Mouse (Mus musculus) cerebellum, postnatal 25 days (tissue): ENCODE results near the gene Pycr1.
"Not testable (repeated sequence)": the region's sequence is repeated elsewhere in the genome, so short reads cannot be mapped to it uniquely, and the experiment has no call there.

Experiments
- DNase-seq, 2 experiments: peaks; one replicate each; pipeline ENCODE4 v3.0.0; 2021; ENCODE audit warnings: mixed read lengths in 2 of 2

Pycr1 gene

DNA sequence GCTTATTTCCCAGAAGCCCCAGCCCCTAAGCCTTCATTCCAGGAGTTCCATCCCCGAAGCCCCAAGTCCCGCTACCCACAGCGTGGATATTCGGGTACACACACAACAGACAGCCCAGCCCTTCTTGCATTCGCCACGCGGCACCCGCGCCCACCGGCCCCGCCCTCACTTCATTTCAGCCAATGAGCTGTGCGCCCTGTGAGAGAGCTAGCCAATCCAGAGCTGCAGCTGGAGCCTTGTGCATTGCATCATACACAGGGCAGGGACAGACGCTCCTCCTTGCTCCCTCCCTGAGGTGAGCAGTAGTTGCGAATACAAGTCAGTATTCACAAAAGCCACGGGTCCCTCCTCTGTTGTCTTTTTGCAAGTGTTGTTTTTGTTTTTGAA lies at the start of gene Pycr1:
Pycr1 (minus strand) TSS at position 169 of the 387 bp plus-strand sequence.
- peak; percentile 94 to 96 for DNase-seq

DNA sequence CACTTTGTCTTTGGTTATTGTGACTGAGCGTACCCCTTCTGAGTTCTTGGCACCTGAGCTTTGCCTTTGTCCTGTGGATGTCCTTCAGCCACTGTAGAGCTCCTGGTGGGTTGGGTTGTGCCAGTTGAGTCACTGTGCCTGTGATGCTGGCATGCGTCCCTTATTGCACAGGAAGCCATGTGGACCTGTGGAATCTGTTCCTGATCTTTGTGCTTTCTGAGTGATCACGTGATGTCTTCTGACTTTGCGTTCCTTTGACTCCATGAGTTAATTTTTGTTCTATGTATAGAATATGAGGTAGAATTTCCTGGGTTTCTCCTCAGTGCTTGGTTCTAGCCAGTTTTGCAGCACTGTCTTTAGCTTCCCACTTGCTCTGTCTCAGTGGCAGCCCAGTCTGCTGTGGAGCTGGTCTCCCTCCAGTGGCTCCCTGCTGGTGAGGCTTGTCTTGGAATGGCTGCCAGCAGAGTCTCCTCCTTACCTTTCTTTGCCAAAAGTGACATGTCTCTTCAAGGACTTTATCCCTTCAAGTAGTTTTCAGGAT lies 49.0 kb upstream of the Pycr1 start:
- DNase-seq, result peak in 1 of 2 experiments; percentile 31

DNA sequence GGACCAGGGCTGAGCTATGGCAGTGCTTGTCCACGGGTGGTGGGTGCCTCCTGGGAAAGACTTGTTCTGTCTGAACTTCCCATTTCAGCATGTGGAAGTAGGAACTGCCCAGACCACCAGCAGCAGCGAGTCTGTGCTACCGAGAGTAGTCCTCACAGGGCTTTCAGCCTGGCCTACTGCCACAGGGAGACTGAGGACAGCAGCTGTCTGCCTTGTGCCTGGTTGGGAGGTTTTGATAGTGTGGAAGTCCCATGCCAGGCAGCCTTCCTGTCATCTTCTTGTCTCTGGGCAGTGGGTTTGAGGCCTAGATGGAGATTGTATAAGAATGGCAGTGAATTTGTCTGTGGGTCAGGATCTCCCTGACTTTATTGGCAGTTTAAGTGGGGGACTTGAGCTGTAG lies 45.8 kb upstream of the Pycr1 start:
- DNase-seq, result no peak

DNA sequence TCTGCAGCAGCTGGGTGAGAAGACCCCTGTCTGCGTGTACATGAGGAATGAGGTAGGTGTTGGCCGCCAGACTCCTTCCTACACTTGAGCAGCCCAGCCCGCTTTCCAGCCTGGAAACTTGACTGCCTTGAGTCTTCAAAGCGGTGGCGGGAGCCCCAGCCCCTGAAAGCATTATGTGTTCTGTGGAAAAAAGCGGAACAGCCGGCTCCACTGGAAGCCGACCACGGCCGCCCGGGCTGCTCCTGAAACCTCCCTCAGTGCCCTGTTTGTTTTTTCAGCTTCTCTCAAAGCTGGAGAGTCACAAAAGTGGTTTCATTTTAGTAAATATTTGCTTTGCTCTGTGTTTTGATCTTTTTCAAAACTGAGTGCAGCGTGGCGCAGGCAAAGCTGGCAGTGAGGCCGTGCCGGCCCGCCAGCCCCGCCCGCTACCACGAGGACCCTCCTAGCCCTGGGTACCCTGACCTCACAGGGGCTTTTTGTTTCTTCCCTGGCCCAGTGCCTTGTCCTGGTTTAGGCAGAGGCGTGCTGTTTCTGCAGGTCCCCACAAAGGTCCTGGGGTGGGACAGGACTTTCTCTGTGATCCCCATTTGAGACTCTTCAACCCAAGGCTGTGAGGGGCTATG lies 43.2 kb upstream of the Pycr1 start:
- no peak for DNase-seq

DNA sequence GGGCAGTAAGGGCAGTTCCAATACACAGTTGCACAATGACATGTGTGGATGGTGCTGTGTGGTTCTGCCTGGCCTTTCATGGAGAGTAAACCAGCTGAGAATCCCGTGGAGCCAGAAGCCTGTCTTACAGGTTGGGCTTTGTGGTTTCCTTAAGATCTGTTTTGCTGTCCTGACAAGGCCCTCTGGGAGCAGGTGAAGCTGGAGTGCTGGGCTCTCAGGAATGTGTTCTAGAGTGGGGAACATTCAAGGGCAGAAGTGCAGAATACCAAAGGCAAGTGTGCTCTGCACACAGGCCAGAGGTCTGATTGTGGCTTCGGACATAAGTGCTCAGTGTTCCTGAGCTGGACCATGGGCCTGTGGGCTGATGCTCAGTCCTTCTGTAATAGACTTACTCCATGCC lies 41.1 kb upstream of the Pycr1 start:
- no peak for DNase-seq

DNA sequence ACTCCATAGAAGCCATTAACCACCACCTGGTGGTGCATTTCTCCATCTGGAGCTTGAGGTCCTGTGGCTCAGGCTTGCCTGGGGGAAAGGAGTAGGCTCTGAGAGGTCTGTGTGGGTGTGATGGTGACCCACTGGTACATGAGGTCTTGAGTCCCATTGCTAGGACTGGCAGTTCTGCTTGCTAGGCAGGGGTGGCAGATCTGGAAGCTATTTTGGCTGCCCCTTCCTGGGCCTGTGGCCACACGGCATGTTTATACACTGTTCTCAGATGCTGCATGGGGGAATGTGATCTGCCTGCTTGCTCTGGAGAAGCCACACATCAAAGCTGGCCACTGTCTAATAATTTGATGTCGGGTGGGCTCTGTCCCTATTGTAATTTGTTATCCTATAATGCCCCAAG lies 40.5 kb upstream of the Pycr1 start:
- DNase-seq, result no peak

DNA sequence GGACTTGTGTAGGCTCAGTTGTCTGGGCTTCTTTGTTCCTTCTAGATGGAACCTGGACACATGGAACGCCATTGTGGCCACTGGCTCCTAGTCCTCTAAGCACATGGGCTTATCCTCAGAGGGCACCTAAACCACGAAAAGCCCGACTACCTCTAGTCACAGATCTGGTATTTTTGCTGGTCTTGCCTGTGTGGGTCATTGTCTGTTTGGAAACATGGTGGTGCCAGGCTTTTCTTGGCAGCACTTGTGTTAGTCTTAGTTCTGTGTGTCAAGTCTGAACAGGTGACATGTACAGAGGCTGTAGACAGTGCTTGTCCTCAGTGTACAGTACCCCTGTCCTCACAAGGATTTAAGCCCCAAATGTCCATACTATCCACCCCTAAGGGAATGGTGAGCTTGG lies 40.0 kb upstream of the Pycr1 start:
- no peak for DNase-seq

DNA sequence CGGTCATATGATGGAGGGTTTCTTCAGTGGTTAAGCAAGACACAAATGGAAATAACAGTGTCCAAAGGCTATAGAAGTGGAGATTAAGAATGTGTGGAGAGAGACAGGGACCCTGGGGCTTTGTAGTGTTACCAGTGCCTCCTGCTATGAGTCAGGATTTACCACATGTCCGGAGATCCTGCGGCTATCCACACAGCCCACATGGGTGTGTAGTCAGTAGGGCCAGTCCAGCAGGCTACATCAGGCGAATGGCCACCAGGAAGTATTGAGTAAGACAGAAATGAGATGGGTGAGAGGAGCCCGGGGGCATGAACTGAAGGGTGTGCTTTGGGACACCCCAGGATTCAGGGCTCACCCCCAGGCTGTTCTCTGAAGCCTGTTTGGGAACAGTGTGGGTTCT lies 39.1 kb upstream of the Pycr1 start:
- DNase-seq, result no peak

DNA sequence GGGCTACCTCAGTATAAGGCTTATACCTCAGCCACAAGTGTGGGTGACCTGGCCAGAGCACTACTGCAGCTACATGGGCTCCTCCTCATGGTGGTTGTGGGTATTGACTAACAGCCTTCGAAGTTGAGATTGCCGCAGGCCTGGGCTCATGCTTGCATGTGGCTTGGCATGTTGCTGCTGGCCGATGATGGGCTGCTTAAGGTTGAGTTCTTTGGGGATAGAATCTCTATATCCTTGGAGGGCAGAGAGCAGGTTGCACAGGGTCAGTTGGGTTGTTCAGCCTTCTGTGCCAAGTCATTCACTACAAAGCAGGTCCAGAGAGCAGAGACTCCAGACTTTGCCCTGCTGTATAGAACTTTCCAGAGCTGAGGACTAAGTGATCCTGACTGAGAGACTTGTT lies 36.3 kb upstream of the Pycr1 start:
- peak in 1 of 2 experiments; percentile 36 for DNase-seq

DNA sequence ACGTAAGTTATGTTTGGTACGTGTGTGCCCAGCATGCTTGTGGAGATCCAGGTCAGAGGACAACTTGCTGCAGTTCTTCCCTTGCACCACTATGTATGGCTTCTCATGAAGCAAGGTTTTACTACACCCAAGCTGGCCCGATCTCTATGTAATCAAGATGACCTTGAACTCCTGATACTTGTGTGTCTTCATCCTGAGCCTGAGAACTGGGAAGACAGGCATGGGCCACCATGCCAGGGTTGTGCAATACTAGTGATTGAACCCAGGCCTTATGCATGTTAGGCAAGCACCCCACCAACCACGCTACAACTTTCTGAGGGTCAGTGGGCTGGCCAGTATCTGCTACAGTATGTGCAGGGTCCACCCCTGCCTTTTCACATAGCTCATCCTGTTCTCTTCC lies 33.4 kb upstream of the Pycr1 start:
- no peak for DNase-seq

DNA sequence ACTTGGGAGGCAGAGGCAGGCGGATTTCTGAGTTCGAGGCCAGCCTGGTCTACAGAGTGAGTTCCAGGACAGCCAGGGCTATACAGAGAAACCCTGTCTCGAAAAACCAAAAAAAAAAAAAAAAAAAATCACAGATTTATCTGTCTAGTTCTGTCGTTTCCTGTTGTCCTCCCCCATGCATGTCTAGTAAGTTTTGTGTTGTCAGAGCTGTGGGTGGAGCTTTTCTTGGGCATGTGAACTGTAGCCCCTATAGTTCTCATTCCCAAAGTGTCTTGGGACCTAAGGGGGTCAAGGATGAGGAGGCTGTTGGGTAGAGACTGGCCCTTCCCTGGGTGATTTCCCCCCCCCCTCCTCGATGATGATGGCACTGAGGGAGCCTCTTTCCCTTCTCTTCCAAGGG lies 32.3 kb upstream of the Pycr1 start:
- not testable (repeated sequence) for DNase-seq

DNA sequence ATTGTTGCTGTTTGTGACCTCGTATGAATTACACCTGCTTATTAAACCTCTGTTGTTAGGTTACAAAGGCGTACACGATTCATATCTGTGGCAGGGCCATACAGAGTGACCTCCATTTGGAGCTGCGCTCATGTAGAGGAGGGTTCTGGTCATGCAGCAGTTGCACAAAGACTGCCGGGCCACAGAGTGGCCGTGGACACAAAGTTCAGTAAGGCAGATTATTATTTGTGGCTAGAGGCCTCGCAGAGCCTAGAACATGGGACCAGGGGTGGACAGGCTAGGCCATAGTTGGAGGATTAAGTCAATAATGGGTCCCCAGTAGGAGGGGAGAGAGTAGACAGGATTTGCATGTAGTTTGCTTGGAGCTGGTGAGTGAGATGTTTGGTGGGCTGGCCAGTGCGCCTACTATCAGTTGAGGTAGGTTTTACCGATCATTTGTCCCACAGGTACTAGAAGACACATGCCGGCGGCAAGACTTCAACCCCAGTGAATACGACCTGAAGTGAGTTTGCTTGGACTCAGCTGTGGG lies 30.1 kb upstream of the Pycr1 start:
- DNase-seq, result no peak

DNA sequence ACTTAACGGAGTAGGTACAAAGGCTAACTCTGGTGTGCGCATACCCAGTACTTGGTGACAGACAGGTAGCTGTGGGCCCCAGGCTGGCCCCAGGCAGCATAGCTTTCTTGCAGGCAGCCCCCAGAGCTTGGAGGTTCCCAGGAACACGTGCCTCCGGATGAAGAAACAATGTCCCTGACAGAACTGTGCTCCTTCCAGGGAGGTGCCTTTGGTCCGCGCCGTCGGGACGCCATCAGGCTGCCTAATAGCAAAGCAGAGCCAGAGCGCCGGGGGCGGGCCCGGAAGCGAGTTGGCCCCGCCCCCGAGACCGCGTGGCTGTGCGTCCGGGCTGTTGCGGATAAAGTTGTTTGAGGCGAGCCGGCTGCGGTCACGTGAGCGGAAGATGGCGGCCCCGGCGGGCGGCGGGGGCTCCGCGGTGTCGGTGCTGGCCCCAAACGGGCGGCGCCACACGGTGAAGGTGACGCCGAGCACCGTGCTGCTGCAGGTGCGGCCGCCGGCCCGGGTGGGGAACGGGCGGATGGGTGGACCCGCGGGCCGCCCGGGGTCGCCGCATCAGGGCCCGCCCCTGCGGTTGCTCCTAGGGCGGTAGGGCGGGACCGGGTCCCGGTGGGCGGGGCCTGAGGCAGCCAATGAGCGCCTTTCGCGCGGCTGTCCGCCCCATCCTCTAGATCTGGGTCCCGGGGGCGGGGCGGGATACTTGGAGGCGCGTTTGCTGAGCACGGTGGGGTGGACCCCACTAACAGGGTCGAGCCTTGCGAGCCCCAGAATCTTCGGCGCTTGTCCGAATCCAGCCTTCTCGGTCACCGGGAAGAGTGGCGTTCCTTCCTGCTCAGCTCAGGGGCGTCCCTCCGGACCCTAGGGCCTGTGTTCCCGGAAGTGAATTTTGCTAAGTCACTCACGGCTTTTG lies 29.4 kb upstream of the Pycr1 start, which contains the start of gene Aspscr1:
Aspscr1 (plus strand) TSS at position 287 of the 907 bp plus-strand sequence.
- peak; percentile 94 to 97 for DNase-seq

DNA sequence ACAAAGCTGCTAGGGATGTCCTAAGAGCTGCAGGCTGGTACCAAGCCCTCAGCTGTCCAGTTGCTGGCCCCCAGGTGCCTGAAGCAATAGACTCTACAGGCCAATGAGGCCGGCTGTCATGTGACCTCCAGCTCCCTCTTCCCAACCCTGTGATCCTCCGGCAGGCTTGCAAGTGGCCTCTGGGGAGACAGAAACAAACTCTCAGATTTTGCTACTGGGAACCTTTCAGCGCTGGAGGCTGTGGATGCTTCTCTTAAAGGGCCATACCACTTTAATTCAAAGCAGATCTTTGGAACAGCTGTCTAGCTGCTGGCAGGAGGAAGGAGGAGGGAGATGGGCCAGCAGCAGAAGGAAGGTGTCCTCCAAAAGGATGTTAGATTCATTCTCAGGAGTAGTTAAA lies 23.0 kb upstream of the Pycr1 start:
- DNase-seq, result no peak

DNA sequence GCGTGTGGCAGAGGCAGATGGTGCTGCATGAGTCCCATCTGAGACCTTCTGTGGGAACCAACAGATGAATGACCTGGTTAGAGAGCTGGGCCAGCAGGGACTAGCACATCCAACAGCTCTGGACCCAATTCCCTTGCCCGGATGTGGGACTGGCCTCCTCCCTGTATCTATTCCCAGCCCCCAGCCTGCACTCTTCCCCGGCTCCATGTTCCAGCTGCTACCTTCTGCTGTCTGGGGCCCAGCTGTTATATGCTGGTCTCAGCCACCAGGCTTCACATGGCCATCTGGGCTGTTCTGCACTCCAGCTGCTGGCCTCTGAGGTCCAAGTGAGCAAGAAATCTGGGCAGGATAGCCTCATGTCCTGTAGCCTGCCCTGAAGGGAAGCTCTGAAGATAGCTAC lies 21.8 kb upstream of the Pycr1 start:
- no peak for DNase-seq

DNA sequence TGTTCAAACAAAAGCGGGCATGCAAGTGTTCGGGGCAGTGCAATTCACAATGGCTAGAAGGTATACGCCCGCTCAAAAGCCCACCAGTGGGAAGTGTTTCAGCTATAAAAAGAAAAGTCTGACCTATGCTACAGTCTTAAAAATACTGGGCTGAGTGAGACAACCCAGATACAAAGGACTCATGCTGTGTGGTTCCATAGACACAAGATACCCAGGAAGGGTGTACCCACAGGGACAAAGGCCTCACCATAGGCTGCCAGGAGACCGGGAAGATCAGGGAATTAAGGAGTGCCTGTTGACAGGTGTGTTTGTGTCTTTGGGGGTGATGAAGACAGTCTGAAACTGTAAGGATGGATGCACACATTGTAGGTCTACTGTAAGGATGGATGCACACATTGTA lies 20.1 kb upstream of the Pycr1 start:
- DNase-seq, result no peak

DNA sequence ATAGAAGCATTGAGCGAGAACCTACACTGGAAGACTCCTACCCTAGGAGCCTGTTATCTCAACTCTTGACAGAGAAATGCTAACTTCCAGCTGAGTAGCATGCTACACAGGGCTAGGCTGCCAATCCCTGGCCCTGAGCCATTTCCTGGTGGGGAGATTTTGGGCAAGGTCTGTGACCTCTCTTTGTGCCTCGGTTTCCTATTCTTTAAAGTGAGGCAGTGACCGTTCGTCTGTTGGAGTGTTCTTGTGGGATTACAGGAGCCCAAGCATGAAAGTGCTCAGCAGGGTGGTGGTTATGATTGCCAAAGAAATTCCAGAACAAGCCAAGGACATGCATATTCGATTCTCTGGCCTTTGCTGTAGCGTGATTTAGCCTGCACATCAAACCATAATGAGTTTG lies 19.2 kb upstream of the Pycr1 start:
- DNase-seq, result peak in 1 of 2 experiments; percentile 25

DNA sequence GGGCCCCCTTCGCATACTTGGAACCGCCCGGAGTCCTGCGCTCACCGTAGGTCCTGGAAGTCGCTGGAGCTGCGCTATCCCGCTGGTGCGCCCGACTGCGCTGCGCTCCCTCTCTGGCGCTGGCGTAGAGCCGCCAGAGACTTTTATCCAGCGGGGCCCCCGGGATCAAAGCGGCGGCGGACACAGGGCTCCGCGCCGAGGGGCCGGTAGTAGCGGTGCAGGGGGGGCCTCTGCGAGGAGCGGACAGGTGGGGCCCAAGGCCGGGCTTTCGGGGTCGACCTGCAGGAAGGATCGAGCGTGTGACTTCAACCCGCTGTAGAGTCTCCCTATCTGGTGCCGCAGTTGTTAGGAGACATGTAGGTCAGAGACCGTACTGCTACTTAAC lies 17.5 kb upstream of the Pycr1 start, which contains the start of gene Notum:
Notum (minus strand) TSS at position 100 of the 385 bp plus-strand sequence.
- DNase-seq, result no peak

DNA sequence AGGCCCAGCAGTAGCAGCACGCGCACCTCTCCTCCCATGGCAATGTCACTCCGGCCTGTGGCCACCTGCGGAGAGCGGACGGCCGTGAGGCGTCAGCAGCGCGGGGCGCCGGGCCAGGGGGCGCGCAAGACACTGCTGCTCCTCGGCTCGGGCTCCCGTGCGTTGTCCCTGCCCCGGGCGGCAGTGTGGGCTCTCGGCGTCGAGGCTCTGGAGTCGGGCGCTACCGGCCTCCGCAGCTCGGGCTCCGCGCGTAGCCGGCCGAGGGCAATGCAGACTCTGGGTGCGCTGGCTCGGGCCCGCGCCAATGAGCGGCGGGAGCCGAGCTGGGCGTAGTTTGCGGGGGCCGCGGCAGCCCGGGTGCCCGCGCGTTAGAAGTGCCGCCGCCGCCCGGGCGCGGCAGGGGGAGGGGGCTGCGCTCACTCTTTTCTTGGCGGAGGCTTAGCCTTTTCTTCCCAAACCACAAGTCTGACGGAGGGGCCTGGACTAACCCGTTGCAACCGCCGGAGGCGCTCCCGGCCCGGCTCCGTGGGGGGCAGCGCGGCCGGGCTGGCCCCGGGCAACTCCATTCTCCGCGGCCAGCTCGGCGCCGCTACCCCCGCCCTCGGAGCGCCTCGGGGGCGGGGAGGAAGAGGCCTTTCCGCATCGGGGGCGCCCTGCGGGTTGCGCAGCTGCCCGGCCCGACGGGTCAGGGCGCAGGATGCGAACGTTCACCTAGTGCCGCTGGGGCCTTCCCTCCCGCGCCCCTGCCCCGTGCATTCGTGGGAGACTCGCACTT lies 16.9 kb upstream of the Pycr1 start:
- DNase-seq, result peak in 1 of 2 experiments; percentile 35

DNA sequence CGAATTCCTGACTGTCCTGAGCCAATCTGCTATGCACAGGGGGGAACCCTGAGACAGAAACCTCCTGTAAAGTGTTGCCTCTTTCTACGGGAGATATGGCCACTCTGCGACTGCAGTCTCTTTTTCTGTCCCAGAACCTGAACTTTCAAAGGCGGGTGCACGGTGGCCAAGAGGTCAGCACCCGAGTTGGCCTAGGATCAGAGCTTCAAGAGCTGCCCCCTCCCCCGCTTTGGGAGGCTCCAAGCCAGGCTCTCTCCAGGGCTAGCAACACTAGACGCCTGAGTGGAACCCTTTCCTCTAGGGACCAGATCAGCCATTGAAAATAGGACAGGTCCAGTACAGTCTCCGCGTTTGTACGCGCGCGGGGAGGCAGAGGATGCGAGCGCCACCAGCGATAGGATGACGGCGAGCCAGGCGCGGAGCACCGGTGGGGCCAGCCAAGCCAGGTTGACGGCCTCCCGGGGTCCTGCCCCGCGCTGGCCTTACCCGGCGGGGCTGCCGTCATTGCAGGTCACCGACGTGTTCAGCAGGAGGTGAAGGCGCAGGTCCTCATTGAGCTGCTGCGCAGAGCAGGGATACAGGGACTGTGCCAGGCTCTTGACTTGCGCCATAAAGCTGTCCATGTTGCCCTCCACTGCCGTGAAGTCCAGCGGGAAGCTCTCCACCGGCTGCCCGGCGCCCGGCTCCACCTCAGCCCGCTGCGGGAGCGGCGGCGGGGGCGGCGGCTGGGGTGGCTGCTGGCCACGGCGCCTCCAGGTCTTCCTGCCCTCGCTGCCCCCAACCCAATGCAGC lies 16.1 kb upstream of the Pycr1 start:
- no peak for DNase-seq

DNA sequence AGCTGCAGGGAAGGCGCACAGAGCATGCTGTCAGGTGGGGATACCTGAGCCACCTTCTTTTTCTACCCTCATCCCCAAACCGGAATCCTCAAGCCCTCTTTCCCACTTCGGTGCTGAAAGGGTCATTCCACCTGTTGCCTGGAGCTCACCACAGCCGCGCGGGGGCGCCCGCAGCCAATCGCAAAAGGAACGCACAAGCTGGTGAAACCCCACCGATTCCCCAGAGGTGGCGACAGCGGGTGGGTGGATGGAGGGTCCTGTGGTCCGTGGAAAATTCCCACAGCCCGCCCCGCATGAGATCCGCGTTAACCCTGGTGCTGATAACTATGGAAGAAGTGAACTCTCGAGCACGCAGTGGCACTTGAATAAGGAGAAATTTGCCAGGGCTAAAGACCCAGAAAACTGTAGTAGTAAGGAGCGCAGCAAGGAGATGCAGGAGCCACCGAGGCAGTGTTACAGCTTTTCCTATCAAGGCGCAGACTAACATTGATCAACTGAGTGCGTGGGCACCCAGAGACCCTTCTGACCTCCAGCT lies 15.4 kb upstream of the Pycr1 start:
- peak; percentile 69 to 81 for DNase-seq

DNA sequence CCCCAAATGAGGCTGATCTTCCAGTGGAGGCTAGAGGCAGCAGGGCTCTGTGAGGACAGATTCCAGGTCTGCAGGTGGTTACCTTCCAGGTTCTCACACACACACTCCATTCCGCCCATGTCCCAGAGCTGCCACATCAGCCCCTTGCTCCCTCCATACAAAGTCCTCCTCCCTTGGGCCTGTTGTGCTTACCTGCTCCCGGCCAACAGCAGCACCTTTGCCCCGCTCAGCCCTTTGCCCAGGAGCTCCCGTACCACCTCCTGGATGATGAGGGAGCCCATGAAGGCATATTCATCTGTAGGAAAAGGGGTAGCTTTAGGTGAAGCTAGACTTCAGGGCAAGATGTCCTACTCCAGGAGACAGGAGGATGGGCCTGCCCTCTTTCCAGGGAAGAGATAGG lies 13.7 kb upstream of the Pycr1 start:
- DNase-seq, result no peak
